Mouse (Mus musculus) midbrain, embryonic 12.5 days (tissue): ENCODE measurements around the gene Gm35549. TPM values are rescaled to one million over a fixed set of nuclear protein-coding genes. Genes with fewer than 3 reads are reported as not detected.

Experiments used
- ATAC-seq: fragments of 200-750 bp; cut with Nextera tagmentation; 2 replicates; pipeline ENCODE4 v1.8.0; 2017; ENCODE audit warnings: low read depth, moderate TSS enrichment, moderate library complexity; ENCODE audit not compliant: low FRiP score
- H3K27ac ChIP-seq: fragments of 300-500 bp; sonication (generic); replicated peaks from 2 replicates; pipeline ENCODE4 v1.5.1; 2016; ENCODE audit warnings: mild to moderate bottlenecking
- H3K27me3 ChIP-seq: fragments of 300-500 bp; sonication (generic); 2 replicates; pipeline ENCODE4 v1.6.1; 2016; ENCODE audit warnings: mild to moderate bottlenecking
- H3K36me3 ChIP-seq: fragments of 300-500 bp; sonication (generic); 2 replicates; pipeline ENCODE4 v1.6.1; 2016
- H3K4me1 ChIP-seq: fragments of 300-500 bp; sonication (generic); 2 replicates; pipeline ENCODE4 v1.6.1; 2016
- H3K4me2 ChIP-seq: fragments of 300-500 bp; sonication (generic); replicated peaks from 2 replicates; pipeline ENCODE4 v1.6.1; 2016; ENCODE audit warnings: mild to moderate bottlenecking, moderate library complexity
- H3K4me3 ChIP-seq: fragments of 300-500 bp; sonication (generic); 2 replicates; pipeline ENCODE4 v1.5.1; 2016; ENCODE audit warnings: mild to moderate bottlenecking
- H3K9ac ChIP-seq: fragments of 300-500 bp; sonication (generic); replicated peaks from 2 replicates; pipeline ENCODE4 v1.6.1; 2016; ENCODE audit warnings: mild to moderate bottlenecking, moderate library complexity
- H3K9me3 ChIP-seq: fragments of 300-500 bp; sonication (generic); 2 replicates; pipeline ENCODE4 v1.6.1; 2016; ENCODE audit warnings: mild to moderate bottlenecking
- WGBS: fragments of 180-500 bp; shearing (Covaris S2); methylation state at CpG from one replicate; pipeline ENCODE4 v1.1.7; 2016; 5-methylcytosine and 5-hydroxymethylcytosine counted together
- polyA plus RNA-seq: library from polyadenylated mRNA; unstranded; fragments of >200 nt; fragmentation: Nextera tagmentation; extraction: Ambion mirVana; gene quantifications from 2 replicates; pipeline ENCODE4 v1.2.1, GENCODE M21; 2016

Gene Gm35549
- polyA plus RNA-seq, 1 experiment from 2014 or later: 0.32 TPM

DNA sequence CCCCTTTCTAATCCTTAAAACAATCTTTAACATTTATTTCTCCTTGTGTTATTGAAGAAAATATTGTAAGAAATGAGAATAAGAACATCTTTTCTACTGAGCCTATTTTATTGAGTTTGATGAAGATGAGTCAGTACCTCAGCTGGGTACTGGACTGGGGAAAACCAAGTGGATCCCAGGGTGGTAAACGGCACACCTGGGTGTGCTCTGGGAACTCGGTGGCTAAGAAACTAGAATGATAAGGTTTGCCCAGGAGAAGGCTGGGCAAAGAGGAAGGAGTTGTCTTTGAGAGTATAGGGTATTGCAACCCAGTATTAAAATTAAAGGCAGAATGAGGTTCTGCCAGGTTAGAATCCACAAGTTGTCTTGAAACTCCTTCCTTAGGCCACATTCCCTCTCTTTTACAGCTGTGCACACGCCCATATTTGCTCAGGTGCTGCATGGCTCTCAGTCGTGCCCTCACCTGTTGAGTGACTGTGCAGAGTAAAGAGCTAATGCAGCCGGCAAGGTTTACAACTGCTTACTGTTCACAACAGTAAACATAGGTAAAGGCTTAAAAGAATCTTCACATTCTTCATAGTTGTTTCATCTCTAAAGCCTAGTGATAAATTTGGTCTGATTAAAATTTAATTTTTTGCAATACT is 20.3 kb downstream of the Gm35549 start:
- Histone ChIP-seq H3K4me2 (no peak overlapping the region), H3K27ac (no peak overlapping the region), H3K4me3 (no peak overlapping the region), H3K9ac (no peak overlapping the region), H3K4me1 (no peaks in the 10 kb centered on the region), H3K27me3 (no peaks in the 10 kb centered on the region), H3K9me3 (no peaks in the 10 kb centered on the region), H3K36me3 (peaks cover 41% of the 10 kb centered on the region)
- ATAC-seq: no peak
- 85% methylated on average over 5 of the region's 5 CpGs for WGBS

DNA sequence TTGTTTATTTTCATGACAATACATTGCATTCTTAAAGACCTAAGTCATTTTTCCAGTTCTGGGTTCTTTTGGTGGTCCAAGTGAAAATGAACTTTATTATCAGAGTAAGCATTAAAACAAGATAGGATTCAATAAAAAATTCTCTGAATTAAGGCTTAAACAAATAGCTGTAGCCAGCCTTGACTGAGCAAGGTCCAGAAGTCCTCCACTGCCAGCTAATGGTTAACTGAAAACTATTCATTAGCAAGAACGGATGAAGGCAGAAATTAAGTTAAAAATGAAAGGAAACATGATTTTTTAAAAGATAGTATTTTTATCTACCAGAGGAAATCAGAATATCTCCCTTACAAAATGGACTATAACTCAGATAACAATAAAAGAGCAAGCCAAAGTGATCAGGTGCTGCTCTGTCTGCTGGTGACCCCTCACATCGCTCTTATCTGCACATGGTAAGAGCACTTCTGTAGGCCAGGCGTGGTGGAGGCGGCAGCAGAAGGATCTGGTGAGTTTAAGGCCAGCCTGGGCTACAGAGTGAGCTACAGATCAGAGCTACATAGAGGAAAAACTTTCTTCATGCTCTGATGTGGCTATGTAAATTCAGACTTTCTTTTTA is 28.5 kb downstream of the Gm35549 start:
- Histone ChIP-seq H3K4me3 (no peak overlapping the region), H3K27ac (no peak overlapping the region), H3K27me3 (no peaks in the 10 kb centered on the region), H3K9me3 (no peaks in the 10 kb centered on the region), H3K36me3 (peaks cover 8% of the 10 kb centered on the region), H3K4me1 (no peaks in the 10 kb centered on the region), H3K4me2 (no peak overlapping the region), H3K9ac (no peak overlapping the region)
- WGBS: 89% methylated on average over 4 of the region's 4 CpGs
- no peak for ATAC-seq

DNA sequence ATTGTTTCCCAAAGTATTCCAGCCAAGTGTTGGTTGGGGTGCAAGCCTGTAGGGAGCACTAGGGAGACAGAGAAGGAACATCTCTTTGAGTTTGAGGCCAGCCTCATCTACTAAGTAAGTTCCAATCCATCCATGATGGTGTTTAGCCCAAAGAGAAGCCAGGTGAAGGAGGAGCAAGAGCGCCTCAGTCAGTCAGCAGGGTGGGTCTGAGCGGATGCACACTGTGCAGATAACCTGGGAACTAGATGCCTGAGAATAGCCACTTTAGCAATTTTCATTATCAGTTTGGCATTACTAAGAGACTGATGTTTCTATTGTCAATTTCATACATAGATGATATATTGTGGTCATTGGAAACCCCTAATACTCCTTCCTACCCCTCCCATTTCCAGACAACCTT is 29.1 kb downstream of the Gm35549 start:
- Histone ChIP-seq H3K4me3 (no peak overlapping the region), H3K9ac (no peak overlapping the region), H3K36me3 (peaks cover 5% of the 10 kb centered on the region), H3K4me1 (no peaks in the 10 kb centered on the region), H3K4me2 (no peak overlapping the region), H3K9me3 (no peaks in the 10 kb centered on the region), H3K27me3 (no peaks in the 10 kb centered on the region), H3K27ac (no peak overlapping the region)
- WGBS: 92% methylated on average over 2 of the region's 2 CpGs
- no peak for ATAC-seq

DNA sequence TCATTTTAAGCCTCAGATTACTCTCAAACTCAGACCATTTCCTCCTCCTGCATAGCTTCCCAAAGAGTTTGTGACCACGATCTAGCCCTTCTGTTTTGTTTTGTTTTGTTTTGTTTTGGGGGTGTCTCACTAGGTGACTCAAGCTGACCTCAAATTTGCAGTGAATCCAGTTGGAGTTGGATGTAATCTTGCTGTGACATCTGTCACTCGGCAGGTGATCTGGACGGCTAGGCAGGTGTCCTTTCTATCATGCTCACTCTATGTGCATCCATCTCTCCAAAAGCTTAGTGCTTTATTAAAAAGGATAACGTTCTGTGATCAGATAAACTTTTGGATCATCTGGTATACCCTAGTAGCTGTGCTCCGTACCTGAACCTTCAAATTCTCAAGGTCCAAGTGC is 31.4 kb downstream of the Gm35549 start:
- H3K4me1 ChIP-seq: no peaks in the 10 kb centered on the region
- no peak overlapping the region for H3K9ac ChIP-seq
- WGBS: 87% methylated on average over 5 of the region's 5 CpGs
- H3K27me3 ChIP-seq: no peaks in the 10 kb centered on the region
- peaks cover 5% of the 10 kb centered on the region for H3K36me3 ChIP-seq
- no peak for ATAC-seq
- H3K4me2 ChIP-seq: no peak overlapping the region
- H3K27ac ChIP-seq: no peak overlapping the region
- no peaks in the 10 kb centered on the region for H3K9me3 ChIP-seq
- H3K4me3 ChIP-seq: no peak overlapping the region

DNA sequence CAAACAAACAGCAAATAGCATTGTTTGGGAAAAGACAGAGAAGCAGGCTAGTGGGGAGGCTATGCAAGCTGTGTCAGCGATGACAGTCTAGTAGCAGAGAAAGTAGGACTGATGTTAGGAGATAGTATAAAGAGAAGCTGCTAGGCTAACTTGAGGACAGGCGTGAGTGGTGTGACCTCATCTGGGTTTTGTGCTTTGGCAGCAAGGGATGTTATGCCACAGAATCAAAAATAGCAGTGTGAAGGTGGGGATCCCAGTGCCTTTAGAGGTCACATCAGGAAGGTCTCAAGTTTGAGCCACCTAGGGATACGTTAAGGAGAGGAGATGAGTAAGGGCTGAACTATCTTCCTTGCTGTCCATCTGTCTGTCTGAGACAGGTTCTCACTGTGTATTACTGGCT is 33.6 kb downstream of the Gm35549 start:
- Histone ChIP-seq H3K4me3 (no peak overlapping the region), H3K4me1 (peaks cover 12% of the 10 kb centered on the region), H3K9ac (no peak overlapping the region), H3K4me2 (no peak overlapping the region), H3K27me3 (no peaks in the 10 kb centered on the region), H3K36me3 (peaks cover 5% of the 10 kb centered on the region), H3K9me3 (no peaks in the 10 kb centered on the region), H3K27ac (no peak overlapping the region)
- 90% methylated on average over 3 of the region's 3 CpGs for WGBS
- no peak for ATAC-seq

DNA sequence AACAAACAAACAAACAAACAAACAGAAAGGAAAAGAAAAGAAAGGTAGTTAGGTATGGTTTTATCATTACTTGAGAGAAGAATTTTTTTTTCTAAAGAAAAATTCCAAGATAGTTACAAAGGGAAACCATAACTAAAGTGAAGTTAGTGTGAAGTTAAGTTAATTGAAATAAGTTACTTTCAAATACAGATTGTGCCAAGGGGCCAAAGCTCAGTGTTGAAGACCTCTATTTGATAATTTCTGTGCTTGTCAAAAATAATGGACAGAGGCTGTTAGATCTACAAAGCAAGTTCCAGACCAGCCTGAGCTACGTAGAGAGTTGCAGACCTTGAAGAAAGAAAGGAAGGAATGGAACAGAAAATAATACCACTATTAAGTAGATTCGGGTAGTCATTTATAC is 36.6 kb downstream of the Gm35549 start:
- no peak overlapping the region for H3K4me2 ChIP-seq
- ATAC-seq: no peak
- H3K9ac ChIP-seq: no peak overlapping the region
- 0 out of 2 replicates have a peak, but pooled peaks cover 6% of the 10 kb centered on the region for H3K27me3 ChIP-seq
- no peak overlapping the region for H3K27ac ChIP-seq
- 89% methylated on average over 2 of the region's 2 CpGs for WGBS
- no peaks in the 10 kb centered on the region for H3K9me3 ChIP-seq
- H3K36me3 ChIP-seq: no peaks in the 10 kb centered on the region
- H3K4me3 ChIP-seq: no peak overlapping the region
- H3K4me1 ChIP-seq: peaks cover 12% of the 10 kb centered on the region

DNA sequence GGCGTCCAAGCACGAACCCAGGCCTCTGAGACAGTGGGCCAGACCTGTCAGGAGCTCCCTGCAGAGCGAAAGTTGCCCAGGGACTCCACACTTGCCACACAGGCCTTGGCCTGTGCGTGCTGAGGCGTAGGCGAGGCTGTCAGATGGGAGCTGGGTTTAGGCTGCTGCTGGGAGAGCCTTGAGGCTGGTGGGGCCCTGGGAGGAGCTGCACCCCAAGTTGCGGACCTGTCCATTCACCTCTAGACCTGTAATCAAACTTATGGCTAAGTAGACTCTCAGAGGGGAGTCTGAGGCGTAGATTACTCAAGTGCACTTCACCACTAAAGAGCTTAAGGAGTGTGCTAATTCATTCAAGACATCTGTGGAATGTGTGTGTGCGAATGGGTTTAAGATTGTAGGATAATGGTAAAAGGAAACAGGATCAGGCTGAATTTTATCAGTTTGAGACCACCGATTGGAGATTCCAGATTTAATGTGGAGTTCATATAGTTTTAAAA is 37.9 kb downstream of the Gm35549 start:
- ATAC-seq: no peak
- WGBS: 12% methylated on average over 10 of the region's 10 CpGs

DNA sequence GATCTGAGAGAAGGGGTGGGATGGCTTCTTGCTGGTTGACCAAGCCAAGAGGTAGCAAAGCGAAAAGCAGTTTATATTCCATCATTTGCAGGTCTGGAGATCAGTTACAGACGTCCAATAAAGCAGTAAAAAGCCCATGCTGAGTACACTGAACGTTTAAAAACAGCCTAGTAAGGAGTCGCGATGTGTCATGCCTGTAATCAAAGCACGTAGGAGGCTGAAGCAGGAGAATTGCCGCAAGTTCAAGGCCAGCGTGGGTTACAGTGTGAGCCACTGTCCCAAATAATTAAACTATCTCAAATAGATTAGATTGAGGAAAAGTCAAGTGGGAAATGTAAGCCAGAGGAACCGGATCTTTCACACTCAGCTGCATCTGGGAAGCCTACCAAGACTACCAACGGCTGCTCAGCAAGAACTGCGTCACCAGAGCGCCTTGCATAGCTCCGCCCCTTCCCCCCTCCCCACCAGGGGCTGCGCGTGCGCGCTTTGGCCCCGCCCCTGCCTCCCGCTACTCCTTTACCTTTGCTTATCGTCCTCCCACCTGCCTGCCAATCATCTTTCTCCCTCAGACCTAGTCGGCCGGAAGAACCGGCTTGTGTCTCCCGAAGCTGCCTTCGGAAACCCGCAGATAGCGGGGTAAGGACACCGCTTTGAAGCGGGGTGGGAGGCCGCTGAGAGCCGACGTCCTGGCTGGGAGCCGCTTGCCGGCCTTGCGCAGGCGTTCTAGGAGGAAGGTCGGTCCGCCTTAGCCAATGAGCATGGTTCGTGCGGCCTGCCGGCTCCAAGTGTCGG is 38.6 kb downstream of the Gm35549 start, which contains the start of gene Tcaim:
Gene Tcaim (plus strand): TSS at position 487 of the 792 bp plus-strand sequence.
- Histone ChIP-seq H3K27me3 (0 out of 2 replicates have a peak, but pooled peaks cover 6% of the 10 kb centered on the region), H3K36me3 (no peaks in the 10 kb centered on the region), H3K27ac (peak within 1 kb of the TSS; percentile 84), H3K9ac (peak within 1 kb of the TSS; percentile 74), H3K4me1 (peaks cover 12% of the 10 kb centered on the region), H3K4me3 (peak within 1 kb of the TSS; percentile 70), H3K9me3 (no peaks in the 10 kb centered on the region), H3K4me2 (peak within 1 kb of the TSS; percentile 89)
- peak; percentile 98 for ATAC-seq
- WGBS: 9% methylated on average over 42 of the region's 42 CpGs

More for the DNA sequence above, 37.9 kb downstream of the Gm35549 start:
- peak overlapping the region; percentile 70 for H3K4me3 ChIP-seq
- H3K9ac ChIP-seq: peak overlapping the region; percentile 74
- H3K4me1 ChIP-seq: peaks cover 12% of the 10 kb centered on the region
- no peaks in the 10 kb centered on the region for H3K9me3 ChIP-seq
- H3K27ac ChIP-seq: peak overlapping the region; percentile 84
- H3K27me3 ChIP-seq: 0 out of 2 replicates have a peak, but pooled peaks cover 6% of the 10 kb centered on the region
- no peaks in the 10 kb centered on the region for H3K36me3 ChIP-seq
- H3K4me2 ChIP-seq: peak overlapping the region; percentile 89

DNA sequence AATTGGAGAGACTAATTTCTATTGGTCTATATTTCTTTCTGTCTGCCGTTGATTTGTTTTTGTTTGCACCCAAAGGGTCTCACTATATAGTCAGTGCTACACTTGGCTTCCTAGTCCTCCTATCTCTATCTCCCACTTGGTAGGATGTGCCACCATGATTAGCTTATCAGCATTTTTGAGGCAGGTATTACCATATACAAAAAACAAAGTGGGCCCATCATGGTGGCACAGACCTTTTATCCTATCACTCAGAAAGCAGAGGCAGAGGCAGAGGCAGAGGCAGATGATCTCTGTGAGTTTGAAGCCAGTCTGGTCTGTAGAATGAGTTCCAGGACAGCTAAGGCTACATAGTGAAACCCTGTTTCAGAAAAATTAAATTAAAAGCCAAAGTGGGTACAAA is 57.3 kb downstream of the Gm35549 start:
- 92% methylated on average over 1 of the region's 1 CpGs for WGBS

DNA sequence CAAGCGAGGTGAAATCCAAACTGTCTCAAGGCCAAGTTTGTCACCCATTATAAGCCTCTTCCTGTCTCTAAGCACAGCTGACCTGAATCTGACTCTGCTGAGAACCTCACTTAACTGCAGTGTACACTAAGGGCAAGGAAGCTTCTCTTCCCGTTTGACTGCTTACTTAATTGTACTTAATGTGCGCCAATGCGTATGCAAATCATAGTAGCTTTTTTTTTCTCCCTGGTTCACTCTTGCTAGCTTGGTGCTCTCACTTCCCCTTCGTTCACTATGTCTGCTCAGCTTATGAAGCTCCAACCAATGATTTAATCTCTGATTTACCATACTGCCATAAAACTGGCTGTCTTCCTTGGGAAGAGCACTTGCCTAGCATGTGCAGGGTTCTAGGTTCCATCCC is 58.6 kb downstream of the Gm35549 start:
- no peak overlapping the region for H3K4me2 ChIP-seq
- no peak overlapping the region for H3K9ac ChIP-seq
- no peak for ATAC-seq
- no peaks in the 10 kb centered on the region for H3K9me3 ChIP-seq
- no peak overlapping the region for H3K4me3 ChIP-seq
- H3K4me1 ChIP-seq: no peaks in the 10 kb centered on the region
- H3K27ac ChIP-seq: no peak overlapping the region
- no peaks in the 10 kb centered on the region for H3K27me3 ChIP-seq
- 81% methylated on average over 5 of the region's 5 CpGs for WGBS
- H3K36me3 ChIP-seq: no peaks in the 10 kb centered on the region

More for the DNA sequence above, 57.3 kb downstream of the Gm35549 start:
- Histone ChIP-seq H3K27ac (no peak overlapping the region), H3K27me3 (no peaks in the 10 kb centered on the region), H3K9me3 (no peaks in the 10 kb centered on the region), H3K4me3 (no peak overlapping the region), H3K4me1 (no peaks in the 10 kb centered on the region), H3K36me3 (no peaks in the 10 kb centered on the region), H3K9ac (no peak overlapping the region), H3K4me2 (no peak overlapping the region)
- no peak for ATAC-seq
